Mouse (Mus musculus): ENCODE measurements around the gene Mturn.

The Mturn gene

DNA sequence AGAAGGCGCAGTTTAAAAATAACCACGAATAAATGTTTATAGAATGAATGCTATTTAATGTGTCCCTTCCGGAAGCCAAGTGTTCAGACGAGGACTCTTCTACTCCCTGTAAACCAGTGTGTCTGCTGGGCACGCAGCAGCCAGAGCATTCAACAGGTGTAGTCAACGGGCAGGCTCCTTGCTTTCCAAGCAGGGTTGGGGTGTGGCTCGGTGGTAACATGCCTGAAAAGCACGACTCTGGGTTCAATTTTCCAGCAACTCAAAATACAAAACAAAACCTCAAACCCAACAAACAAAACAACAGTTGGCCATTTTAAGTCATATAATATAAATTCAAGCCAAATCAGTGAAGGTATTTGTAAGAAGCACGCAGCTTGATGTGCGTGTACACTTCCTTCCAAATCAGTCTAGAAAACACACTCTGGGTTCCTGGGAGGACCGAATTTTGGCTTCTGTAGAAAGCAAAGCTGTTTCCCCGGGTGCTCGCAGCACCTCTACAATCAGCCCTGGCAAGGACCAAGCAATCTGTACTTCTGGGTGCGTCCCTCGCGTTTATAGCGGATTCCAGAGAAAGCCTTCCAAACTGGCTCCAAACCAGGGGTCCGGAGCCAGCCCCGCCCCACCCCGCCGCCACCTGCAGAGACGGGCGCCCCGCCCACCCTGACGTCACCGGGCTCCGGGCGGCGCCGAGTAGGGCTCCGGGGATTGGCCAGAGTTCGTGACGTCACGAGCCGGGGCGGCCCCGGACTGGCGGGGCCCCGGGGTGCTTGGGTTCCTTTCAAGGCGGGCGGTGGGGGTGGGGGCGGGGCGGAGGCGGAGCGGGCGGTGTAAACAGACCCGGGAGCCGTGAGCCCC, at the start of gene Mturn:
Gene Mturn (plus strand): TSS at position 734 of the 855 bp plus-strand sequence.
- in situ Hi-C loops (cut with MboI, MseI): no loop called here

DNA sequence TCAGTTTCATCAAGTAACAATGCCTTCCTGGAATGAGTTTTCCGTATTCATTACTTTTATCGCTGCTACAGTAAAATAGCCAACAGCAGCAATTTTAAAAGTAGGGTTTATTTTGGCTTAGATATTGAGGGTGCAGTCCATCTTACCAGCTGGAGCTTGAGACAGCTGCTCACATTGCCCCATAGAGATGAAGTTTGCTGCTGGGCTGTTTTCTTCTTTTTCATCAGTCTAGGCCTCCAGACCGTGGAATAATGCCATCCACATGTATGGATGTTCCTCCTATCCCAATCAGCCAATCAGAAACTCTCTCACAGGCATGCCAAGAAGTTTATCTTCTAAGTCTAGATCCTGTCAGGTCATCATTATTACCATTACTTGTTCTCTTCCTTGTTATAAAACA, 41.5 kb upstream of the Mturn start:
- in situ Hi-C loops (cut with MboI, MseI): no loop called here

- in situ Hi-C loops (cut with MboI, MseI): no loop called here
Observed at GRCm38 (mm10) chr6:54641953-54642352, 39.5 kb upstream of the Mturn start.

DNA sequence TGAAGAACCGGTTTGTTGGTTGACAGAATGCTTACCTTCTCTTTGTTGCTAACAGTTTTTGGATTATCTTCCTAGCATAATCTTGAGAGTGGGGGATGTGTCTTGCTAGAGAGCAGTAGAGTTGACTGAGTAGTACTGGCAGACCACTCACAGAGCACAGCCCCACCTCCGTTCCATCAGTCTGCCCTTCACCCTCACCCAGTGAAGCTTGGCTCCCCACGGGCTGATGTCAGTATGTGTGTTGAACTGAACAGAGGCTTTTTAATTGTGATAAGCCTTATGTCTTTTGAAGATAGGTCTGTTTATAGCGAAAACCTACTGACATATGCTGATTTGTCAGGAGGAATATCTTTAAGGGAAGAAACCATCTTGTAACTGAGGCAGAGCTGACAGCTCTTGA, 38.2 kb upstream of the Mturn start:
- in situ Hi-C loops (cut with MboI, MseI): no loop called here

- in situ Hi-C loops (cut with MboI, MseI): no loop called here
Observed at GRCm38 (mm10) chr6:54655471-54656095, 25.8 kb upstream of the Mturn start.

GRCm38 (mm10) chr6:54657861-54658260, 23.6 kb upstream of the Mturn start:
- in situ Hi-C loops (cut with MboI, MseI): no loop called here

- in situ Hi-C loops (cut with MboI, MseI): no loop called here
Observed at GRCm38 (mm10) chr6:54669868-54670267, 11.6 kb upstream of the Mturn start.

- in situ Hi-C loops (cut with MboI, MseI): no loop called here
Observed at GRCm38 (mm10) chr6:54672901-54673300, 8.5 kb upstream of the Mturn start.

- in situ Hi-C loops (cut with MboI, MseI): no loop called here
Observed at GRCm38 (mm10) chr6:54679686-54680085, 1.7 kb upstream of the Mturn start.

DNA sequence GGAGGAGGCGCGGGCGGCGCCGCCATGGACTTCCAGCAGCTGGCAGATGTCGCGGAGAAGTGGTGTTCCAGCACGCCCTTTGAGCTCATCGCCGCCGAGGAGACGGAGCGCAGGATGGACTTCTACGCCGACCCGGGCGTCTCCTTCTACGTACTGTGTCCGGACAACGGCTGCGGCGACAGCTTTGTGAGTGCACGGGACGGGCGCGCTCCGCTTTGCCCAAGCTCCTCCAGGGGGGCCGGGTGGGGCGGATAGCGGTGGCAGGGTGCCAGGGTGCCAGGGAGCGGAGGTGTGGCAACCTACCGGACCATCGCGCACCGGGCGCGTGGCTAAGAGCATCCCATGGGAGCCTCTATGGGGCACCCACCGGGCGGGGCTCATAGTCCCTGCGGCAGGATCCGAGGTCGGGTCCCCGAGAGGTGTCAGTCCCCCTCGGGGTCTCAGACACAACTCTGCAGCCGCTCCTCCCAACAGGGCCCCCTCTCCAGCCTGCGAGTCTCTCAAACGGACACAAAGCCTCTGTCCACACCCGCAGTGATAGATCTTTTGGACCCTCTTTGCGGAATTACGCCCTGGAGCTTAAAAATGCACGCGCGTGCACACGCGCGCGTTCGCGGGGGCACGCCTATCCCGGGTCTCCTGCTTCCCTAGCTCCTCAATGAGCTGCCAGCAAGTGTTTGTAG, 463 bp downstream of the Mturn start:
- in situ Hi-C loops (cut with MboI, MseI): no loop called here

GRCm38 (mm10) chr6:54684085-54684484, 2.7 kb downstream of the Mturn start:
- in situ Hi-C loops (cut with MboI, MseI): no loop called here

GRCm38 (mm10) chr6:54685103-54685502, 3.7 kb downstream of the Mturn start:
- in situ Hi-C loops (cut with MboI, MseI): no loop called here

- in situ Hi-C loops (cut with MboI, MseI): no loop called here
Observed at GRCm38 (mm10) chr6:54685716-54686395, 4.4 kb downstream of the Mturn start.

DNA sequence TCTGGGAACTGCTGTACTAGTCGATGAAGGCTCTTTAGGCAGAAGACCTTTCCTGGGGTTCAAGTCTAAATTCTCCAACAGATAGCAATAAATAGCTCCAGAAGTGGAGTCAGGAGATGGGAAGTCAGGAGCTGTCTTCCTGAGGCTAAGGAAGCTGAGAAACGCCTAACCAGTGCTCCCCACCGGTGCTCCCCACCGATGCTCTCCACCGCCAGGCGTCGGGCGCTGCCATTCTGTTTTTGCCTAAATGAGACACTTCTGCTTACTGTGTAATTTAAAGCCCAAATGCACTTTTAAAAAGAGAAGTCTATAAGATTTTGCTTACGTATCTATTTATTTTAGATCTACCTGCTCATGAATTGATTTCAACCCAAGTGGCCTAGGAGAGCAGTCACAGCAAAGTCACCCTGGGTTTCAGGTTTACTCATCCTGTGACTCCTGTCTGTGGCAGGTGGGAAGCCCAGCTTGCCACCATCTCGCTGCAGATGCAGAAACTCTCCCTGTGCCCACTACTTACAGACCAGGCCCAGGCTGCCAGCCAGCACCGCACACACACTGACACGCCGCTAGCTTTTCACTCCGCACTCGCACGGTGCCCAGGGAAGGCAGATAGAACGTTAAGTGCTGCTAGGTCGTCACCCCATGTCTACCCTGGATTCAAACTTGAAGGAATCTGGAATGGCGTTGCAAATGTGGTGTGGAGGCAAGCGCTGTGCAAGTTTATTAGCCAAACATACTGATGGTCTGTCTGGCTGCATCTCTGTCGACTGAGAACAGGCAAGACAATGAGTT, 5.7 kb downstream of the Mturn start:
- in situ Hi-C loops (cut with MboI, MseI): no loop called here

DNA sequence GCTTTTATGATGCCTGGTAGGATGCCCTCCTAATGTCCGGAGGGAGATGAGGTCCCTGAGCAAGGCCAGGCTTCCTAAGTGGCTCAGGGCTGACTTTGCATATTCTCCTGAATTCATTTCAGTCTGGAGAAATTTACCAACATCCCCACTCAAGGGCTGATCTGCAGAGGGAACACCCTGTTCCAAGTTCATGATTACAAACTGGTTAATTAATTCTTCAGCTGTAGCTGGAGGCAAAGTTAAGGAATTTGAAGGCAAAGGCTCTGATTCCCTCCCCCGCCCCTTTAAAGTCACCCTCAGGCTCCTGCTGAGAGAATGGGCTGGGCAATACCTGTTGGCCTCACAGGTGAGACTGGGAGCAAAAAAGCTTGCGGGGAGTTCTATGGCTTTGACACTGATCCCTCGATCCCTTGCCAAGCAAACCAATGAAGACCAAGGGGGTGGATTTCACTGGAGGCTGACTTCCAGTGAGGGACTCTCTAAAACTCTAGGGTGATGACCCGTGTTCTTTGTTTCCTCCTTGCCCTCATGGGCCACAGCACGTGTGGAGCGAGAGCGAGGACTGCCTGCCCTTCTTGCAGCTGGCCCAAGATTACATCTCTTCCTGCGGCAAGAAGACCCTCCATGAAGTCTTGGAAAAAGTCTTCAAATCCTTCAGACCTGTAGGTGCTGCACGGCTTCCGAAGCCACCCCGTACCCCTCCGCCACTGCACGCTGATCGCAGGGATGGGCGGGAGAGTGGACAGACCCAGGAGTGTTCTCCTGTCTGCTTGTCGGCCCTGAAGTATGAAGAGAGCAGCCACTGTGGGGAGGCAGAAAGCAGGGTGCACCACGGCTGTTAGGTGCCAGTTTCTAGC, 7.3 kb downstream of the Mturn start:
- in situ Hi-C loops (cut with MboI, MseI): no loop called here

DNA sequence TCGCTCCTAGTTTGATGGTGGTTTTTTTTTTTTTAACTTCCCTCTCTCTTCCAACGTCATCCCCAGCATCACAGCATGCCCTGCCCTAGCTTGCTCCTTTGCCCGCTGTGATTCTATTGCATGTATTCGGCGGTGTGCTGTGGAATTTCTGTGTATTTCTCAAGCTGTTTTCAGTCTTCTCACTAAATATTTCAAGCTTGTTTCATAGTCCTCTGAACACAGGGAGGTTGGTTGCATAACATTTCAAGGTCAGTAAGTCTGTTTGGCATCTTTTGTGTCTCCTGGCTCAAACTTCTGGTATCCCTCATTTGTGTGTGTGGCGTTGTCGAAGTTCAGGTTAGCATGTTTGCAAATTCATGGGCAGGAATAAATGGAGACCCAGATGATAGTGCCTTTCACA, 8.3 kb downstream of the Mturn start:
- in situ Hi-C loops (cut with MboI, MseI): no loop called here

- in situ Hi-C loops (cut with MboI, MseI): no loop called here
Observed at GRCm38 (mm10) chr6:54690838-54691237, 9.4 kb downstream of the Mturn start.

- in situ Hi-C loops (cut with MboI, MseI): no loop called here
Observed at GRCm38 (mm10) chr6:54691368-54692116, 10.1 kb downstream of the Mturn start.

GRCm38 (mm10) chr6:54692201-54692600, 10.8 kb downstream of the Mturn start:
- in situ Hi-C loops (cut with MboI, MseI): no loop called here

GRCm38 (mm10) chr6:54693286-54693685, 11.9 kb downstream of the Mturn start:
- in situ Hi-C loops (cut with MboI, MseI): no loop called here
